Mouse (Mus musculus) B cell, adult 2 months (primary cell): Measurements from ENCODE around the gene Gm5426.
"Not testable (repeated sequence)": the region's sequence is repeated elsewhere in the genome, so short reads cannot be mapped to it uniquely, and the experiment has no call there.

ENCODE experiments used
- DNase-seq, 2 experiments: peaks; one replicate each; pipeline ENCODE4 v3.0.0; 2022

Gm5426 gene

GRCm38 (mm10) chr10:96139274-96139673, 2.9 kb downstream of the Gm5426 start:
- not testable (repeated sequence) for DNase-seq

- no peak for DNase-seq
Measured at GRCm38 (mm10) chr10:96146578-96146977, 10.2 kb downstream of the Gm5426 start.

GRCm38 (mm10) chr10:96148250-96148699, 11.9 kb downstream of the Gm5426 start:
- DNase-seq, result peak; percentile 37 to 39

- no peak for DNase-seq
Measured at GRCm38 (mm10) chr10:96150401-96151116, 14.2 kb downstream of the Gm5426 start.

GRCm38 (mm10) chr10:96153315-96153714, 16.9 kb downstream of the Gm5426 start:
- no peak for DNase-seq

GRCm38 (mm10) chr10:96162975-96163706, 26.7 kb downstream of the Gm5426 start:
- no peak for DNase-seq

GRCm38 (mm10) chr10:96163791-96164190, 27.4 kb downstream of the Gm5426 start:
- DNase-seq, result no peak

- DNase-seq, result no peak
Measured at GRCm38 (mm10) chr10:96165260-96165659, 28.9 kb downstream of the Gm5426 start.

GRCm38 (mm10) chr10:96168998-96169397, 32.6 kb downstream of the Gm5426 start:
- DNase-seq, result no peak

- DNase-seq, result no peak
Measured at GRCm38 (mm10) chr10:96171546-96171945, 35.1 kb downstream of the Gm5426 start.

- no peak for DNase-seq
Measured at GRCm38 (mm10) chr10:96172964-96173363, 36.6 kb downstream of the Gm5426 start.

- DNase-seq, result no peak
Measured at GRCm38 (mm10) chr10:96173771-96174170, 37.4 kb downstream of the Gm5426 start.

- DNase-seq, result no peak
Measured at GRCm38 (mm10) chr10:96176916-96177315, 40.5 kb downstream of the Gm5426 start.

GRCm38 (mm10) chr10:96180554-96181397, 44.4 kb downstream of the Gm5426 start:
- DNase-seq, result no peak

GRCm38 (mm10) chr10:96181398-96181790, 45.0 kb downstream of the Gm5426 start:
- peak; percentile 40 to 47 for DNase-seq

- DNase-seq, result no peak
Measured at GRCm38 (mm10) chr10:96181883-96182628, 45.7 kb downstream of the Gm5426 start.

- DNase-seq, result no peak
Measured at GRCm38 (mm10) chr10:96185026-96185425, 48.6 kb downstream of the Gm5426 start.

- no peak for DNase-seq
Measured at GRCm38 (mm10) chr10:96185601-96186000, 49.2 kb downstream of the Gm5426 start.
